Mouse (Mus musculus) embryonic facial prominence, embryonic 14.5 days (tissue): Measurements from ENCODE around the gene Lpin3. TPM values are rescaled to one million over a fixed set of nuclear protein-coding genes. Genes with fewer than 3 reads are reported as not detected.

Source experiments
- ATAC-seq: fragments of 200-750 bp; cut with Nextera tagmentation; 2 replicates; pipeline ENCODE4 v1.8.0; 2017; ENCODE audit warnings: low read depth, moderate number of reproducible peaks, moderate TSS enrichment
- DNase-seq: peaks from one replicate; pipeline ENCODE4 v3.0.0-alpha.2; 2015; ENCODE audit warnings: low spot score
- H3K27ac ChIP-seq: fragments of 300-500 bp; sonication (generic); replicated peaks from 2 replicates; pipeline ENCODE4 v1.5.1; 2014; ENCODE audit warnings: low read depth, mild to moderate bottlenecking, low read length, moderate library complexity
- H3K27me3 ChIP-seq: fragments of 300-500 bp; sonication (generic); replicated peaks from 2 replicates; pipeline ENCODE4 v1.6.1; 2014; ENCODE audit warnings: low read length; ENCODE audit not compliant: control insufficient read depth, insufficient read depth
- H3K36me3 ChIP-seq: fragments of 300-500 bp; sonication (generic); 2 replicates; pipeline ENCODE4 v1.6.1; 2014; ENCODE audit warnings: low read length, mixed read lengths; ENCODE audit not compliant: control insufficient read depth, insufficient read depth
- H3K4me1 ChIP-seq: fragments of 300-500 bp; sonication (generic); 2 replicates; pipeline ENCODE4 v1.6.1; 2014; ENCODE audit warnings: antibody characterized with exemption, low read length; ENCODE audit not compliant: control insufficient read depth, insufficient read depth
- H3K4me2 ChIP-seq: fragments of 300-500 bp; sonication (generic); 2 replicates; pipeline ENCODE4 v1.6.1; 2014; ENCODE audit warnings: low read depth, mild to moderate bottlenecking, low read length, moderate library complexity, mixed read lengths
- H3K4me3 ChIP-seq: fragments of 300-500 bp; sonication (generic); 2 replicates; pipeline ENCODE4 v1.5.1; 2014; ENCODE audit warnings: low read depth, mild to moderate bottlenecking, low read length
- H3K9ac ChIP-seq: fragments of 300-500 bp; sonication (generic); 2 replicates; pipeline ENCODE4 v1.6.1; 2014; ENCODE audit warnings: low read depth, mild to moderate bottlenecking, low read length, moderate library complexity, mixed read lengths
- H3K9me3 ChIP-seq: fragments of 300-500 bp; sonication (generic); 2 replicates; pipeline ENCODE4 v1.6.1; 2016; ENCODE audit warnings: low read length; ENCODE audit not compliant: control insufficient read depth
- WGBS: fragments of 180-500 bp; shearing (Covaris S2); extraction: QIAGEN DNeasy Blood & Tissue Kit; methylation state at CpG from one replicate; pipeline ENCODE4 v1.1.7; 2014; 5-methylcytosine and 5-hydroxymethylcytosine counted together
- polyA plus RNA-seq: library from polyadenylated mRNA; unstranded; fragments of >200 nt; fragmentation: Nextera tagmentation; extraction: Ambion mirVana; gene quantifications from 2 replicates; pipeline ENCODE4 v1.2.1, GENCODE M21; 2014

Gene Lpin3
- polyA plus RNA-seq, 1 experiment from 2014 or later: 1.1 TPM

DNA sequence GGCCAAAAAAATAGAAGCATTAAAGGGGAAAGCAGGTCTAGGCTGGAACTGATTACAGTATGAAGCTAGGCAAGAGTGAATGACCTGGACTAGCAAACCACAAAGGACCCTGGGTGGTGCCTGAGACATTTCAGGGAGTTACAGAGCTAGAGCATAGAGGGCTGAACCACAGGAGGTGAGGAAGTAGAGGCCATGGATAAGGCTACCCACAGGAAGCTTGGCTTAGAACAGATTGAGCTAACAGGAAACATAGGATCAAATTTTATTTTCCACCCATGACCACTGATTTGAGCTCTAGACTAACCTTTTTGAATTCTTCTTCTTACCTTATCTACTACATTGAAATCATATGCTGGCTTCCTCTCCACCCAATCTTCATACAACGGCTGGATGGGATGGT, 20.1 kb upstream of the Lpin3 start:
- 58% methylated on average over 1 of the region's 1 CpGs for WGBS
- Histone ChIP-seq H3K27me3 (no peaks in the 10 kb centered on the region), H3K4me3 (no peak overlapping the region), H3K4me2 (no peak overlapping the region), H3K36me3 (no peaks in the 10 kb centered on the region), H3K4me1 (no peaks in the 10 kb centered on the region), H3K9me3 (no peaks in the 10 kb centered on the region), H3K27ac (no peak overlapping the region), H3K9ac (no peak overlapping the region)
- DNase-seq: no peak
- ATAC-seq: no peak

DNA sequence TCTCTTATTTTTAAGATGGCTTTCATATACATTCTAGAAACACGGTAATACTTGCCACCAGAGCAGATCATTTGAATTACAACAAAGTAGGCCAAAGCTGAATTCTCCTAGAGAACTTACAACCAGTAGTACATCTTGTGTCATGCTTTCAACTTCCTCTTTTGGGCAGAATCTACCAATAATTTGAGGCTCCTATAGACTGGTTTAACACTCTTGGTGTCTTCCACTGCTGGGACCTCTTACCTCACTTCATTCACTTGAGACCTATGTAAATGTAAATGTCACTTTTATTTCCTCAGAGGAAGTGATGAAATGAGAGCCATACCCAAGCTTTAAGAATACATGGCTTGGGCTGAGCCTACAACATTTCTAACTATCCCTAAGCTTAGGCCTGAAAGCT, 16.4 kb upstream of the Lpin3 start:
- H3K9me3 ChIP-seq: no peaks in the 10 kb centered on the region
- no peak overlapping the region for H3K27ac ChIP-seq
- H3K4me2 ChIP-seq: no peak overlapping the region
- no peak overlapping the region for H3K9ac ChIP-seq
- no peaks in the 10 kb centered on the region for H3K4me1 ChIP-seq
- DNase-seq (no peak), ATAC-seq (no peak)
- no peaks in the 10 kb centered on the region for H3K36me3 ChIP-seq
- no peak overlapping the region for H3K4me3 ChIP-seq
- WGBS: 93% methylated on average over 1 of the region's 1 CpGs
- no peaks in the 10 kb centered on the region for H3K27me3 ChIP-seq

DNA sequence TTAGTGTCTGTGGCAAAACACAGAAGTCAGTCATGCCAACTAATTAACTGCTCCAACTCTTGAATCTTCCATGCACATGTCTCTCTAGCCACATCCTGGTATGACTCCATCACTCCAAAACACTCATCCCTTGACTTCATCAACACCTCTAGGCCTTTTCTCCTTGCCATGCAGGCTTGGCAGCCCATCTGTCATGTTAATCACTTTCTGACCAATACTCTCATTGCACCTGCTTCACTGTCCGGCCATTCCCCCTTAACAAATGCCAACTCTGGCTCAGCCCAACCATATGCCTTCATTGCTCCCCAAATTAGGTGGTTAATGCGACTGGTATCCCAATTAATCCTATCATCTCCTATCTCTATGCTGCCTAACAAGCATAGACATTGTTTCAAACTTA, 15.2 kb upstream of the Lpin3 start:
- 85% methylated on average over 2 of the region's 2 CpGs for WGBS
- DNase-seq: no peak
- no peaks in the 10 kb centered on the region for H3K4me1 ChIP-seq
- no peak overlapping the region for H3K27ac ChIP-seq
- no peak for ATAC-seq
- no peak overlapping the region for H3K4me2 ChIP-seq
- H3K9ac ChIP-seq: no peak overlapping the region
- H3K9me3 ChIP-seq: no peaks in the 10 kb centered on the region
- no peaks in the 10 kb centered on the region for H3K36me3 ChIP-seq
- H3K27me3 ChIP-seq: no peaks in the 10 kb centered on the region
- no peak overlapping the region for H3K4me3 ChIP-seq

DNA sequence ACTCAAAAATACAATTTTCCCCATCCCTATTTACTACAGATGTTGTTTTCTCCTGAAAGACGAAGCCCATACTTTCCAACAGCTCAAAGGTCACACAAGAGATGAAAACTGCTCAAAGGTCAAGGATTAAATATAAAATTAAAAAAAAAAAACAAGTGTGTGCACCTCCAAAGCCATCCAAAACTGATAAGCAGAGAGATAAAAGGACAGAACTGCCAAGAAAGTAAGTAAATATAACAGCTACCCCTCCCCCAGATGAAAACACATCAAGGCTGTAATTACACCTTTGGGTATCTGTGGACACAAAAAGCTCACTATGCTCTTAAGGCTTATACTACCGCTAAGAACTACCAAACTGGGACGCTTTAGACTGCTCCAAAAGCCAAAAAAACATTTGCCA, 11.0 kb upstream of the Lpin3 start:
- H3K27ac ChIP-seq: no peak overlapping the region
- H3K36me3 ChIP-seq: no peaks in the 10 kb centered on the region
- H3K27me3 ChIP-seq: no peaks in the 10 kb centered on the region
- ATAC-seq (no peak), DNase-seq (no peak)
- no peak overlapping the region for H3K9ac ChIP-seq
- H3K4me1 ChIP-seq: peaks cover 4% of the 10 kb centered on the region; the same call in 1 of the 2 replicates
- no peak overlapping the region for H3K4me2 ChIP-seq
- H3K4me3 ChIP-seq: no peak overlapping the region
- H3K9me3 ChIP-seq: no peaks in the 10 kb centered on the region
- WGBS: 62% methylated on average over 3 of the region's 3 CpGs

DNA sequence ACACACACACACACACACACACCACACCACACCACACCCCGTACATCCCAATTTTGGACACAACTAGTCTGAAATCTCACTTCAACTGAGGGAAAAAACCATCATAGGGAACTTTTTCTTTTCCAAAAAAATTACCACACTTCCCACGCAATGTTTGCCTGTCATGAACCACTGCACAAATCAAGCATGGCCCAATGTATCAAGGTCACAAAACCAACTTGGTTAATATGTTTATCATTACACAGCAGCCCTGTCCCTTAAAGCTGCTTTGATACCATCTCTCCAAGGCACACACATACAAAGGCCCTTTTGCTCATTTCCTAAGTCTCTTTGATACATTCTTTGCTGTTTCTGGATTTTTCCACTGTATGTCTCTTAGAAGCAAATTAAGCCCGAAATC, 9.2 kb upstream of the Lpin3 start:
- Histone ChIP-seq H3K36me3 (no peaks in the 10 kb centered on the region), H3K27me3 (no peaks in the 10 kb centered on the region), H3K4me2 (peak overlapping the region; percentile 18; the same call in 1 of the 2 replicates), H3K9ac (0 out of 2 replicates have a peak overlapping the region, but pooled peaks have one; percentile 40), H3K4me1 (peaks cover 4% of the 10 kb centered on the region; the same call in 1 of the 2 replicates), H3K27ac (no peak overlapping the region), H3K9me3 (no peaks in the 10 kb centered on the region), H3K4me3 (peak overlapping the region; percentile 15; the same call in 1 of the 2 replicates)
- WGBS: 74% methylated on average over 3 of the region's 3 CpGs
- ATAC-seq (no peak), DNase-seq (no peak)

DNA sequence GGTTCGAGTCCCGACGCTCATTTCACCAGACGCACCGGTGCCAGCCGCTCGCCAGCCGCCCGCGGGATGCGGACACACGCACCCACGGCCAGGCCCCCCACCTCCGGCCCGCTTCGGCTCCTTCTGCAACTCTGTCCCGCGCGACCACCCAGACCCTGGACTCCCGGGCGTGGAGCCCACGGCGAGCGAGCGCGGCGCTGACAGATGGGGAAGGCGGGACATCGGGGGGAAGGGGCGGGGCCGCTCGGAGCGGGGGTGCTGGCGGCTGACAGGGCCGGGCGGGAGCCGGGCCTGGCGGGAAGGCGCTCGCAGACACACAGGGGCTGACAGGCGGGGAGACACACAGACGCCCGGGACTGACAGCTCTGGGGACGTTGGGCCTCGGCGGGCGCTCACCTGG, 8.1 kb upstream of the Lpin3 start:
- WGBS: 1% methylated on average over 15 of the region's 47 CpGs
- peak; percentile 73 for DNase-seq
- peak; percentile 91 for ATAC-seq

DNA sequence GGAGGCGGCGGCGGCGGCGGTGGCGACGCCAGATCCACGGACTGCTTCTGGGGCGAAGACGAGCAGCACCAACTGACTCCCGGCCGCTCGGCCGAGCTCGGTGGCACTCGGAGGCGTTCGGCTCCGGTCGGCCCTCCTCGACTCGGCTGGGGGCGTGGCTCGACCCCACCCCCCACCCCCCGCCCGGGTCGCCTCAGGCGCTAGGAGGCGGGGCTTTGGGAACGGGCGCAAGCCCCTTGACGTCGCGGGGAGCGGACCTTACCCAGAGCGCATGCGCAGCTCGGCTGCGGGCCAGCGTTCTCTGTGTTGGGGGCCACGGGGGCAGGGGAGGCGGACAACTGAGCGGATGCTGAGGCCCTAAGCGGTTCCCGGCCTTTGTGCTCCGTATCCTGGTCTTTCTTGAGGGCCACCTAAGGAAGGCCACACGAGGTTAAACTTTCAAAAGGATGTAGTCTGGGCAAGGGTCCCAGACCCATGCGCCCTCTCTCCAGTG, 7.5 kb upstream of the Lpin3 start, which contains the start of gene Zhx3:
TSS of gene Zhx3 (minus strand) at position 109 of the 493 bp plus-strand sequence.
- Histone ChIP-seq H3K4me1 (peaks cover 4% of the 10 kb centered on the region; the same call in 1 of the 2 replicates), H3K9ac (peak within 1 kb of the TSS; percentile 99), H3K27ac (peak within 1 kb of the TSS; percentile 98), H3K27me3 (no peaks in the 10 kb centered on the region), H3K9me3 (no peaks in the 10 kb centered on the region), H3K4me3 (peak within 1 kb of the TSS; percentile 98), H3K36me3 (no peaks in the 10 kb centered on the region), H3K4me2 (peak within 1 kb of the TSS; percentile 68)
- ATAC-seq: peak; percentile 98
- WGBS: 1% methylated on average over 18 of the region's 48 CpGs
- DNase-seq: peak; percentile 95

More for the DNA sequence above, 8.1 kb upstream of the Lpin3 start:
- no peaks in the 10 kb centered on the region for H3K27me3 ChIP-seq
- no peaks in the 10 kb centered on the region for H3K9me3 ChIP-seq
- peak overlapping the region; percentile 99 for H3K9ac ChIP-seq
- H3K36me3 ChIP-seq: no peaks in the 10 kb centered on the region
- H3K27ac ChIP-seq: peak overlapping the region; percentile 98
- H3K4me2 ChIP-seq: peak overlapping the region; percentile 68
- H3K4me1 ChIP-seq: peaks cover 4% of the 10 kb centered on the region; the same call in 1 of the 2 replicates
- H3K4me3 ChIP-seq: peak overlapping the region; percentile 98

DNA sequence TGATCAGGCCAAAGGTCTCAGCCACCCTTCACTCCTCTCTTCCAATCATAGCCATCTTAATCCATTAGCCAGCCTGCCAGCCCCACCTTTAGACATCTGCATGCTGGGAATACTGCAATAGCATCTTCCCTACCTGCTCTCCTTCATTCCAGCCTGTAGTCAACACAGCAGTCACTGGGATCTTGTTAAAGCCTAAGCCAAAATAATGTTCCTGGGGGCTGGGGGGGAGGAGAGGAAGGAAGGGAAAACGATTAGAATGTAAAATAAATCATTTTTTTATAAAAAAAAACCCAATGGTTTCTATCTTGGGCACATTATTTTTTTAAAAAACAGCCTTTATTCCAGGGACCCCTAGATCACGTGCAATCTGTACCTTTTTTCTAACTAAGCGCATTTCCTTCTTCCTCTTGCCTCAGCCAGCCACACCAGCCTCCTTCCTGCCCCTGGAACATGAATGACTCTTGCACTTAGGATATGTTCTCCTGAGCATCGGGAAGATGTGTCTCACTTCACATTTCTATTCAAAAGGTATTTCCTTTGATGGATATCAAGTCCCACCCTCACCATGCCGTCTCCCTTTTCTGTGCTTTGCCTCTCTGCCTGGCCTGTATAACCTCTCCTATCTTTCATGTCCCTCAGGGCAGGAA, 6.1 kb upstream of the Lpin3 start:
- Histone ChIP-seq H3K36me3 (no peaks in the 10 kb centered on the region), H3K9ac (no peak overlapping the region), H3K4me2 (no peak overlapping the region), H3K4me3 (no peak overlapping the region), H3K27ac (no peak overlapping the region), H3K27me3 (no peaks in the 10 kb centered on the region), H3K4me1 (peaks cover 4% of the 10 kb centered on the region; the same call in 1 of the 2 replicates), H3K9me3 (no peaks in the 10 kb centered on the region)
- whole genome bisulfite sequencing: 74% methylated on average over 5 of the region's 5 CpGs
- ATAC-seq: no peak
- DNase-seq: no peak

DNA sequence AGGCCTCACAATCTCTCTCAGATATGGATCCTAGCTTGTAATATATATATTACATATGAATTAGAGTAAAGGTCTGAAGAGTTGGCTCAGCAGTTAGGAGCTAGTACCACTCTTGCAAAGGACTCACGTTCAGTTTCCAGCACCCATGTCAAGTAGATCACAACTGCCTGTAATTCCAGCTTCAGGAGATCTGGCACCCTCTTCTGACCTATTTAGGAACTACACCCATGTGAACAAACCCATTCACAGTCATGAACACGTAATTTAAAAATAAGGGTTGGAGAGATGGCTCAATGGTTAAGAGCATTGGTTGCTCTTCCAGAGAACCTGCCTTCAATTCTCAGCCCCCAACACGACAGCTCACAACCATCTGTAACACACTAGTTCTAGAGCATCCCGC, 4.4 kb upstream of the Lpin3 start:
- no peaks in the 10 kb centered on the region for H3K27me3 ChIP-seq
- no peak overlapping the region for H3K27ac ChIP-seq
- DNase-seq: no peak
- ATAC-seq: no peak
- no peak overlapping the region for H3K4me3 ChIP-seq
- peaks cover 4% of the 10 kb centered on the region; the same call in 1 of the 2 replicates for H3K4me1 ChIP-seq
- WGBS: 87% methylated on average over 4 of the region's 4 CpGs
- no peaks in the 10 kb centered on the region for H3K36me3 ChIP-seq
- no peak overlapping the region for H3K9ac ChIP-seq
- H3K9me3 ChIP-seq: no peaks in the 10 kb centered on the region
- no peak overlapping the region for H3K4me2 ChIP-seq
